Mouse (Mus musculus) testis, postnatal 14 days (tissue): ENCODE results near the gene Atp8b3.

Source experiments
- DNase-seq: peaks from one replicate; pipeline ENCODE4 v3.0.0; 2021; ENCODE audit warnings: low spot score

Atp8b3 gene

DNA sequence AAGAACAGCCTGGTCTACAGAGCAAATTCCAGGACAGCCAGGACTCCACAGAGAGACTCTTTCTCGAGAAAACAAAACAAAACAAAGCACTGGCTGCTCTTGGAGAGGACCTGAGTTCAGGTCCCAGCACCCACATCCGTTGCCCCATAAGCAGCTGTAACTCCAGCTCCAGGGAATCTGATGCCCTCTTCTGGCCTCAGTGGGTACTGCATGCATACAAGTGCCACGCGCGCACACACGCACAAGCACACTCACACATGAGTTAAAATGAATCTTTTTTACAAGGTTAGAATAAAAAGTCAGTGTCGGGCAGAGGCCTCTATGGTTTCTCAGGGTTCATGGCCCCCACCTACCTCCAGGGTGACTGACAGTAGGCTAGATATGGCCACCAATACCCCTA lies 15.6 kb downstream of the Atp8b3 start:
- no peak for DNase-seq

DNA sequence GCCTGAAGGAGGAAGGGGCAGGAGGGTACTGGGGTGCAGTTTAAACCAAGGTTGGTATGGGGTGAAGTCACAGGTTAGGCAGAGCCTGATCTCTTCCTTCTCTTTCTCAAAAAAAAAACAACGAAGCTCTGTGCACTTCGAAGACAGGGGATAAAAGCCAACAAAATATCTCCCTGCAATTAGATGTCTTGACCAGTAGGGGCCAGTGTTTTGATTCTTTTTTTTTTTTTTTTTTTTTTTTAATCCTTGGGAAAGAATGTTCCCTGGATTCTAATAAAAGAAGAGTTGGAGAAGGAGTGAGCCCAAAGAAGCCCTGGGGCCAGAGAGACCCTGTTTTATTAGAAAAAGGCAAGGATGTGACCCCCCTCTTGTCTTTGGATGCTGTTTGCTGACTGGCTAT lies 19.6 kb downstream of the Atp8b3 start:
- DNase-seq, result no peak

DNA sequence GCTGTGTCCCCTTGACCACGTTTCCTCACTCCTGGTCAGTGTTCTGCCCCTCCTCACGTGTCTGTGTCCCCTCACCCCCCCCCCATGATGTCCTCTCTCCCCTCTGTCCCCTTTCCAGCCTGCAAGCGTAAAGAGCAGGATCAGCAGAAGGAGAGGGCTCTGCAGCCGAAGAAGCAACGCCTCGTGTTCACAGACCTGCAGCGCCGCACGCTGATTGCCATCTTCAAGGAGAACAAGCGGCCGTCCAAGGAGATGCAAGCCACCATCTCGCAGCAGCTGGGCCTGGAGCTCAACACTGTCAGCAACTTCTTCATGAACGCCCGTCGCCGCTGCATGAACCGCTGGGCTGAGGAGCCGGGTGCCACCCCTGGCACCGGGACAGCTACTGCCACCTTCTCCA lies 25.2 kb downstream of the Atp8b3 start:
- no peak for DNase-seq

DNA sequence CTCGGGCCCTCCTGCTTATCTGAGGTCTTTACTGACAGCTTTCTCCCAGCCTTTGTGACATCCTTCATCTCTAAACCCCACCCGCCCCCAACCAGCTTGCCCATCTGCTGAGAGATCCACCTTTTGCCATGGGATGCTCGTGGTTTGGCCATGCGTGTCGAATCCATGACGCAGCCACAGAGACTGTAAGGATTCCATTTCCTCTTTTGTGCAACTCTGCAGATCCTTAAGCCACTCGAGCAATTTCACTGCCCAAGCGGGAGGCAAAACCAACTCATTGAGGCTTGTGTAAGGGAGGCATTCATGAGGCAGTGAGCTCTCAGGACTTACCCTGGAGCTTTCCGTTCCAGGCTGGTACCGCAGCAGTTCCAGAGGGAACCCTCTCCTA lies 28.7 kb downstream of the Atp8b3 start:
- DNase-seq, result no peak

DNA sequence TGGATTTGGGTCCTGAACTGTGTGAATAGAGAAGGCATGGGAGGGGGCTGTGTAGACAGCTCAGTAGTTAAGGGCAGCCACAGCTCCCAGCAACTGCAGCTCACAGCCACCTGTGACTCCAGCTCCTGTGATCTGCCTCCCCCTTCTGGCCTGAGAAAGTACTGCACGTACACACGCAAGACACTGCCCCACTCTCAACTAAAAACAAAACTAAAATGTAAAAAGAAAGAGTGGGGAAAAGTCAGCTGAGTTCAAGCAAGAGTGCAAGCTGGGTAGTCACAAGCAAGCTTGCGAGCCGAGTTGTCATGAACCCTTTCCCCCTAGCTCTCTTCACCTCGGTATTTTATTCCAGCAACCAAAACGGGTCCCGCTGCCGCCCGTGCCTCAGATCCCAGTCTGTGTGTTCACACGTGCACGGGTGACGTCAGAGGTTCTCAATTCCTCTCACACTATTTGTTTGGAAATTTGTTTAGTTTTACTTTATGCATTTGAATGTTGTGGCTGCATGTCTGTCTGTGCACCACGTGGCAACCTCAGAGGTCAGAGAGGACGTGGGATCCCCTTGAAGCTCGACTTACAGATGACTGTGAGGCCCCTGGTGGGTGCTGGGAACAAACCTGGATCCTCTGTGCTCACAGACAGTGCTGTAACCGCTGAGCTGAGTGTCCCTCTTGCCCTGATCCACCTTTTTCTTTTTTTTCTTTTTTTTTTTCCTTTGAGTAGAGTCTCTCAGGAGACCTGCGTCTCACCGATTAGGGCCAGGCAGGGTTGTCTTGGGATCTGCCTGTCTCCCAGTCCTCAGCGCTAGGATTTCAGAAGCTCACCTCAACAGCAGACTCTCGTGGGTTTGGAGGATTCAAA lies 29.3 kb downstream of the Atp8b3 start:
- peak; percentile 75 for DNase-seq

DNA sequence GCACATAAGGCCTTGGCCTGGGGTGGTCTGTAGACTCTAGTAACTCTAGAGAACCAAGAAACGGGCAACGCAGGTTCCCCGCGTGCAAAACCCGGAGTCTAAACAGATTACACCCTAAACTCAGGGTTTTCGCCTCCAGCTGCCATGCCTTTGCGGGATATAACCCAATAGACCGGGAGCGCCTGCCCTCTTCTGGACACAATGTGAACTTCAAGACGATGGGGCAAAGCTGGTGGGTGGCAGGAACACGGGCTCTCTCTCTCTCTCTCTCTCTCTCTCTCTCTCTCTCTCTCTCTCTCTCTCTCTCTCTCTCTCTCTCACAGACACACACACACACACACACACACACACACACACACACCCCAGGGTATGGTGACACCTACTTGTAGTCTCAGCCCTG lies 32.7 kb downstream of the Atp8b3 start:
- DNase-seq, result no peak

DNA sequence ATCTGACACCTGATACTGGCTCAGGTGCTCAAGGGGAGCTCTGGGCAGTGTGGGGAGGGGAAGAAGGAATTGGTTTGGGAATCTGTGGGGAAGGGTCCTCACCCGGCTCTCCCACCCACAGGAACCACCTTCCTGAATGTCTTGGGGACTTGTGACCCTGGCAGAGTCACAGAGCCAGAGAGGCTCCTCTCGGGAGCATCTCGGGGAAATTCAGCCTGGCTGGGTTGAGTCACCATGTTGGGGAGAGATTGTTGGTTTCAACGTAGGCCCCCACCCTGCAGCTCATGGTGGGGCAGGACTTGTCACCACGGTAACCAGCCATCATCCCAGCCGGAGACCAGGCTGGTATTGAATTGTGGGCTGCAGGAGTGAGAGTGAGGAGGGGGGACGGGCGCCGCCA lies 34.2 kb downstream of the Atp8b3 start:
- no peak for DNase-seq

DNA sequence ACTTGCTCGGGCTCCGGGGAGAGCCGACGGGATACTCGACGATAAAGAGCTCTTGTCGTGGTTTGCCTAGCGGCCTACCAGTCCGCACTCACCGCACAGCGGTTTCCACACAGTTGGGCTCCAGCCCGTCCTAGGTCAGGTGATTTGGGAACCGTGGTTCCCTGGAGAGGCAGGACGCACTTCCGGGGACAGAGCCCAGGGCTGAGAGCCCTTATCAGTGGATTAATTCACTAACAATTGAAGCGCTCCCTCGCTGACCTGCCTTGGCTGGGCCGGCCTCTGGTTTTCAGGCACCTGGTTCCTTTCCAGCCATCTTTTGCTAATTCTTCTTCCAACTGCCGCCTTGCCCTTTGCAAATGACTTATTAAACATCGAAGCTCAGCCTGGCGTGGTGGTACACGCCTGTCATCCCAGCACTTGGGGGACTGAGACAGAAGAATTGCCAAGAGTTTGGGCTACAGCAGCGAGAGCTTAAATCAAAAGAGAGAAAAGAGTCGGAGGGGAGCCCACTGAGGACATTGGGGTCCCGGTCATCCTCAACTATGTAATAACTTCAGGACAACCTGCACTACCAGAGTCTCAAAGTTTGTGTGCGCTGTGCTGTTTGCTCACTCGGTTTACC lies 35.2 kb downstream of the Atp8b3 start:
- DNase-seq, result no peak

DNA sequence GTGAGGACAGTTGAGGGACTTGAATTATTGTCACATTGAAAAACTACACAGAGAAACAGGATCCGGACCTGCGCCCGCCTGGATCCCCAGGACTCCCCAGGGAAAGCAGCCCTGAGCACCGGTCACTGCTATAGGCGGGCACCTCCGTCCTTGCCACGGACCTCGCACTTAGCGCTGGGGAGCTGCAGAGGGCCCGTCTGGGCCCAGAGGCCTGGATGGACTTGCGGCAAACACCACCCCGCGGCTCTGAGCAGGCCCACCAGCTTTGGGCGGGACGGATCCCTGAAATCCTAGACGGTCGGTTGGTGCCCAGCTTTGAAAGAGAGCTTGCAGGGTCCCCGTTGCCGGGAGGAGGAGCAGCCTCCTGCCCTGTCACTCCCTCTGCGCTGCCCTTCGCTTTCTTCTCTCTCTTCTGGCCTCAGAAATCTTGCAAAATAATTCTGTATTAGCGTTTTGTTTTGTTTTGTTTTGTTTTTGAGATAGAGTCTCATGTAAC lies 36.1 kb downstream of the Atp8b3 start:
- no peak for DNase-seq

DNA sequence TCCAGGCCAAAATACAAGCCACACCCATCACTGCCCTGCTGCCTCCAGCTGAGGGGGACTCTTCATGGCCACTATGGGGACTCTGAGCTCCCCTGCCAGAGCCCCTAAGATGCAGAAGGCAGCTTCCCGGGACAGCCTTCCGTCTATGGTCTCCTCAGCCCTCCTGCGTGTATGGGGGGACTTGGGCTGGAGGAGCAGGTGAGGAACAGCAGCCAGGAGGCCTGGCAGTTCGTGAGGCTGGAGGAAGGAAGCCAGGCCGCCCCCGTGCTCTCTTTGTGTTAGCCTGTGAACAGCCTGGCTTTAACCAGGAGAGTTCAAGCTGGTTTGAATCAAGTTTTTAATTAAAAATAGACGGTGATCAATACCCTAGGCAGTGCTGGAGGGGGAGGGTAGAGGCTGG lies 36.6 kb downstream of the Atp8b3 start:
- no peak for DNase-seq

DNA sequence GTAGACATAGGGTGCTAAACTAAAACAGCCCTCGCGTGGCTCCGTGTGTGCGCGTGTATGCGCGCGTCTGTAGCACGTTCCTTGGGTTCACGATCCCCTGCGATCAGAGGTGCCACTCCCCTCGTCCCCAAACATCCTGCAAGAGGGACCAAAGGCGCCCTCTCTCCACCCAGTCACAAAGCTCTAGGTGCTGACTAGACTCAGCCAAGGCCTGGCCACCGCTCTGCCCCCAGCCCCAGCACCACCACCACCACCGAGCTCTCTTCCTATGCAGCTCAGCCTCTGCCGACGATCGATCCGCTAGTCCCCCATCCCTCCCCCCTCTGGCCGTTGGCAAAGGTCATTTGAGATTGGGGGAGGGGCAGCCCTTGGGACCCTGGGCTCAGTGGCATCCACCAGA lies 42.5 kb downstream of the Atp8b3 start:
- no peak for DNase-seq

DNA sequence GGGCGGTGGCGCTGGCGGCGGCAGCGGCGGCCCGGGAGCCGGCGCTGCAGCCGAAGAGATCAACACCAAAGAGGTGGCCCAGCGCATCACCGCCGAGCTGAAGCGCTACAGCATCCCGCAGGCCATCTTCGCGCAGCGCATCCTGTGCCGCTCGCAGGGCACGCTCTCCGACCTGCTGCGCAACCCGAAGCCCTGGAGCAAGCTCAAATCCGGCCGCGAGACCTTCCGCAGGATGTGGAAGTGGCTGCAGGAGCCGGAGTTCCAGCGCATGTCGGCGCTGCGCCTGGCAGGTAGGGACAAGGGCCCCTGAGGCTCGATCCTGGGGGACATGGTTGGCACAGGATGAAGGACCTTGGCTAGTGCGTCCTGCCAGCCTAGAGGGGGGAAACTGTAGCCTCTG lies 43.0 kb downstream of the Atp8b3 start:
- DNase-seq, result no peak

DNA sequence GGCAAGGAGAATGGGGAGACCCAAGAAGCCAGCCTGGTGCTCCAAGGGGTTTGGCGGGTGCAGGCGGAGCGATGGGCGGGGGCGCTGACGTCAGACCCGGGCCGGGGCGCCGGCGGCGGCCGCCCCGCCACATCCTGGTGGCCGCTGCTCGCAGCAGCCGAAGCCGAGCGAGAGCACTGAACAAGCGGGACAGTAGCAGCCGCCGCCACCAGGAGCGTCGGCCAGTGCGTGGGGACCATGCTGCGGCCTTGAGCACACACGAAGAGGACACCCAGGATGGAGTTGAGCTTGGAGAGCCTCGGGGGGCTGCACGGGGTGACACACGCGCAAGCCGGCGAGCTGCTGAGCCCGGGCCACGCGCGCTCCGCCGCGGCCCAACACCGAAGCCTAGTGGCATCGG lies 44.2 kb downstream of the Atp8b3 start, which contains the start of gene Onecut3:
TSS of gene Onecut3 (plus strand) at position 104 of the 400 bp plus-strand sequence.
- DNase-seq, result no peak

DNA sequence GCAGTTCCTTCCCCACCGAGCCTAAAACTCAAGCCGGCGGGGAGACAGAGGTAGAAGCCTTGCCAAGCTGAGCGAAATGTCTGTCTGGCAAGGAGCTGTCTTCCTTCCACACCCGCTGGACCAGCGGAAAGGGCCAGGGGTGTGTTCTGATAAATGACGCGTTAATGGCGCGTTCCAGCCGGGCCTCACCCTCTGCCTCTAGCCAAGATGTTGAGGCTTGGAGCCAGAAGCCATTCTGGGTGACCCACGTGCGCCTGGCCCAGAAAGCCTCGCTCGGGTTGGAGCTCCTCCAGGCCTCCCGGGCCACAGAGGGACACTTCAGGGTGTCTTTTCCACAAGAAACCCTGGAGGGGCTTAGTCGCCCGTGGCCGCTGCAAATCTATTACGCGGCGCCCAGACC lies 48.9 kb downstream of the Atp8b3 start:
- no peak for DNase-seq

DNA sequence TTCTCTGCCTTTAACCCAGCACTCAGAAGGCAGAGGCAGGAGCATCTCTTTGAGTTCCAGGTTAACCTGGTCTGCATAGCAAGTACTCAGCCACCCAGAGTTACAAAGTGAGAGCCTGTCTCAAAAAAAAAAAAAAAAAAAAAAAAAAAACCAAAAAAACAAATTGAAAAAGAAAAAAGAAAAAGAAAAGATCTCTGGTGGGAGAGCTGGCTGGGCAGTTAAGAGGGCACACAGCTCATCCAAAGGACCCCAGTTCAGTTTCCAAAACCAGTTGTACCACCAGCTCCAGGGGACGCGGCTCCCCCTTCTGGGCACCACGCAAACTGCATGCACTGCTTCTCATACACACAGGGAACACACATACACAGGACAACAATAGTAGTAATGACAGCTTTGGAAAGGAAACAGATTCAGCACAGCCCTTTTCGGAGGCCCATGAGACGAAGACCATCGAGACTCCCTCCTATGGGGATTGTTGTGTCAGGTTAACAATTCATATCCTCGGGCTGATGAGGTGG lies 52.0 kb downstream of the Atp8b3 start:
- DNase-seq, result no peak

DNA sequence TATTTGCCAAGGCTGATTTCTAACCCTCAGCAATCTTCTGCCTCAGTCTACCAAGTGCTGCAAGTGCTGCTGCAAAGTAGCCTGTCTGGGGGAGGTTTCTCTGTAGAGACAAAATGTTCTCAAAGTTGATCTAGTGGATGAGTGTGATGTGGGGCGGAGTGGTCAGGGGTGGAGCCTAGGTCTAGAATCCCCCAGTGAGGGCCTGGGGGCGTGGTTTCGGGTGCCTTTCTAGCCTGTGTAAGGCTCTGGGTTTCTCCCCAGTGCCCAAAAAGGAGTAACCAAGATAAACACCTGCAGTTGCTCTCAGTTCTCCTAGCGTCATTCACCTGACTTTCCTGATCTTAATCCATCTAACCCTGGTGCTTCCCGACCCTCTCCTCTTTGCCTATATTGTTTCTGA lies 57.9 kb downstream of the Atp8b3 start:
- no peak for DNase-seq

DNA sequence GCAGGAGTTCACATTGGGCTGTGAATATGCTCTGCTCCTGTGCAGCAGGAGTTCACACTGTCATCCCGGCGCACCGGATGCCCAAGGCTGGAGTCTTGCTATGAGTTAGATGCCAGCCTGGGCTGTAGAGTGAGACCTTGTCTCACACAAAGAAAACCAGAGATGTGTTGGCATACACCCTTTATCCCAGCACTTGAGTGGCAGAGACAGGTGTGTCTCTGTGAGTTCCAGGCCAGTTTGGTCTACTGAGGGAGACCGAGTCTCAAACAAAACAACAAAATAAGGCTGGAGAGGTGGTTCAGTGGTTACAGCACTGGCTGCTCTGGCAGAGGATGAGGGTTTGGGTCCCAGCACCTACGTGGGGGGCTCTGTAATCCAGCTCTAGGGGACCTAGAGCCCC lies 60.4 kb downstream of the Atp8b3 start:
- DNase-seq, result no peak

DNA sequence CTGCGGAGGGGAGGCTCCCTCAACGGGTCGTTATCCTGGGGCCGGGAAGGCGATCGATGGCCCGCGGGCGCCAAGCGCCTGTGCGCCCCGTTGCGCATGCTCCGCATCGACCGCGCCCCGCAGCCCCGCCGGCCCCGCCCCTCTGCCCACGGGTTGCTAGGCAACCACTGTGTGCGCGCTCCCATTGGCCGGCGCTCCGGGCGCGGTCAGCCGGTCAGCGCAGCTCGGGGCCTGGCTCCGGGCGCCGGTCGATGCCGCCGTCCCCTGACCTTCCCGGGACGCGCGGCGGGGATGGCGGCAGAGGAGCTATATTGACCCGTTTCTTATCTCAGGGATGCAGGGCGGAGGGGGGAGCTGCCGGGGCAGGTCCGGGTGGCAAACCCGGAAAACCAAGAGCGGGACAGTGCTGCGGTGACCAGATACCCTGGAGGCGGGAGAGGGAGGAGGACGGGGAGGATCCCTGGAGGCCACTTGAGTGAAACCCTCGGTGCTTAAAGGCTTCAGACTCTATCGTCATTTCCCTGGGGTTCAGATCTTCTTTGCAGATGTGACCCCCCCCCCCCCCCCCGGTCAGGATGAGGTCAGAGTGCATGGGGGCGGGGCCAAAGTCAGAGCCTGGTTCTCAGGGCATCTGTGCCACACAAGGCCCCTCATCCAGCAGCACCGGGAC lies 63.5 kb downstream of the Atp8b3 start:
- peak; percentile 85 for DNase-seq
